Mouse (Mus musculus) liver, postnatal 0 days (tissue): ENCODE results near the gene Mrps12.

ENCODE experiments used
- CTCF ChIP-seq: sonication (generic); IDR thresholded peaks from 2 replicates; pipeline ENCODE4 v1.5.1; 2016; ENCODE audit warnings: antibody characterized with exemption, low read depth
- EP300 ChIP-seq: IDR thresholded peaks from 2 replicates; pipeline ENCODE4 v1.6.1; 2016; ENCODE audit warnings: antibody characterized with exemption, low read depth, mild to moderate bottlenecking

DNA sequence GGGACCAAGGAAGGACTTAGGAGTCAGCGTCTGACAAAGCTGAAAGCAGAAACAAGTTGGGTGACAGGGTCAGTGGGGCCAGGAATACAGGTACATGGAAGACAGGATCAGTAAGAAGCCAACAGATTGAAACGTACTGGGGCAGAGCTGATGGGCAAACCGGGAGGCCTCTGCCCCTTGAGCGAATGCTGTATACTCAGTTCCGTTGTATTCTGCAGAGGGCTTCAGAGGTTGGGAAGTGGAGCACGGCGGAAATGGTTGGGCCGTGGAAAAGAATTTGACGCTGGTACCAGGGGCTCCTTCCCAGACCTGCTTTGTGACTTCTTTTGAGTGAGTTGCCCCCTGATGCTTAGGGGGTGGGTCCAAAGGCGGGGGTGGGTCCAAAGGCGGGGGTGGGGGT is 8.4 kb downstream of the Mrps12 start:
- TF ChIP-seq EP300, result no peak
- no peak for TF ChIP-seq CTCF
